In genomic region chr11:117118248-117118647, GRCm38 (mm10) we compare ENCODE assay signal across 8 mouse cellular contexts. TPM values are rescaled to one million over a fixed set of nuclear protein-coding genes. Genes with fewer than 3 reads are reported as not detected.
DNase-seq lines count a peak whose midpoint lies in the region; ATAC-seq lines count a peak whose summit lies in the region.

No protein-coding gene starts in this region.

- no peak overlapping the region for H3K4me2 ChIP-seq in forebrain, embryonic 11.5 days (ENCODE audit: low read depth, low read length, severe bottlenecking)
- no peak overlapping the region for H3K4me2 ChIP-seq in liver, embryonic 12.5 days
- H3K4me2 ChIP-seq in liver, embryonic 11.5 days = no peak overlapping the region
- peak overlapping the region; percentile 68 for H3K4me2 ChIP-seq in hindbrain, embryonic 13.5 days
- H3K4me2 ChIP-seq in neural tube, embryonic 12.5 days (replicated peaks) = peak overlapping the region; percentile 33

- WGBS in forebrain, embryonic 10.5 days = 77% methylated on average over 4 of the region's 4 CpGs
- WGBS in forebrain, embryonic 11.5 days = 71% methylated on average over 4 of the region's 4 CpGs
- WGBS in liver, embryonic 12.5 days (ENCODE audit: insufficient replicate concordance) = 72% methylated on average over 4 of the region's 4 CpGs
- WGBS in liver, embryonic 11.5 days = 75% methylated on average over 4 of the region's 4 CpGs
- WGBS in hindbrain, embryonic 13.5 days = 54% methylated on average over 4 of the region's 4 CpGs
- WGBS in neural tube, embryonic 12.5 days = 74% methylated on average over 4 of the region's 4 CpGs

- peaks cover 93% of the 10 kb centered on the region for H3K4me1 ChIP-seq in forebrain, embryonic 10.5 days
- H3K4me1 ChIP-seq in forebrain, embryonic 11.5 days (replicated peaks; ENCODE audit: control insufficient read depth, insufficient read depth, low read length) = peaks cover 14% of the 10 kb centered on the region; the same call in 1 of the 2 replicates
- peaks cover 71% of the 10 kb centered on the region for H3K4me1 ChIP-seq in liver, embryonic 12.5 days
- peaks cover 49% of the 10 kb centered on the region for H3K4me1 ChIP-seq in liver, embryonic 11.5 days (replicated peaks; ENCODE audit: control insufficient read depth, insufficient read depth, low read length)
- peaks cover 82% of the 10 kb centered on the region for H3K4me1 ChIP-seq in hindbrain, embryonic 13.5 days (replicated peaks)
- peaks cover 66% of the 10 kb centered on the region for H3K4me1 ChIP-seq in neural tube, embryonic 12.5 days

- no peak for ATAC-seq in forebrain, embryonic 11.5 days (replicated peaks; ENCODE audit: low FRiP score)
- no peak for ATAC-seq in liver, embryonic 12.5 days
- no peak for ATAC-seq in liver, embryonic 11.5 days (replicated peaks; ENCODE audit: low FRiP score)
- no peak for ATAC-seq in hindbrain, embryonic 13.5 days (ENCODE audit: low FRiP score)
- no peak for ATAC-seq in neural tube, embryonic 12.5 days (ENCODE audit: low FRiP score, low read depth)

- peaks cover 17% of the 10 kb centered on the region for H3K36me3 ChIP-seq in forebrain, embryonic 10.5 days (replicated peaks)
- H3K36me3 ChIP-seq in forebrain, embryonic 11.5 days (ENCODE audit: control insufficient read depth, insufficient read depth, low read length) = no peaks in the 10 kb centered on the region
- H3K36me3 ChIP-seq in liver, embryonic 12.5 days = peaks cover 43% of the 10 kb centered on the region
- peaks cover 2% of the 10 kb centered on the region; the same call in 1 of the 2 replicates for H3K36me3 ChIP-seq in liver, embryonic 11.5 days (ENCODE audit: control insufficient read depth, insufficient read depth, low read length)
- H3K36me3 ChIP-seq in hindbrain, embryonic 13.5 days = peaks cover 20% of the 10 kb centered on the region
- H3K36me3 ChIP-seq in neural tube, embryonic 12.5 days = peaks cover 18% of the 10 kb centered on the region

- peaks cover 3% of the 10 kb centered on the region; the same call in 1 of the 2 replicates for H3K9me3 ChIP-seq in forebrain, embryonic 10.5 days
- no peaks in the 10 kb centered on the region for H3K9me3 ChIP-seq in forebrain, embryonic 11.5 days (ENCODE audit: control insufficient read depth, low read length)
- no peaks in the 10 kb centered on the region; the same call in 1 of the 2 replicates for H3K9me3 ChIP-seq in liver, embryonic 12.5 days (replicated peaks)
- H3K9me3 ChIP-seq in liver, embryonic 11.5 days (ENCODE audit: control insufficient read depth, low read length) = no peaks in the 10 kb centered on the region
- H3K9me3 ChIP-seq in hindbrain, embryonic 13.5 days = no peaks in the 10 kb centered on the region
- H3K9me3 ChIP-seq in neural tube, embryonic 12.5 days = no peaks in the 10 kb centered on the region

- no peaks in the 10 kb centered on the region for H3K27me3 ChIP-seq in forebrain, embryonic 10.5 days (ENCODE audit: poor library complexity, severe bottlenecking)
- no peaks in the 10 kb centered on the region for H3K27me3 ChIP-seq in forebrain, embryonic 11.5 days (ENCODE audit: control insufficient read depth, insufficient read depth, low read length)
- no peaks in the 10 kb centered on the region for H3K27me3 ChIP-seq in liver, embryonic 12.5 days (replicated peaks)
- no peaks in the 10 kb centered on the region for H3K27me3 ChIP-seq in liver, embryonic 11.5 days (replicated peaks; ENCODE audit: control insufficient read depth, insufficient read depth, low read length)
- no peaks in the 10 kb centered on the region for H3K27me3 ChIP-seq in hindbrain, embryonic 13.5 days
- no peaks in the 10 kb centered on the region for H3K27me3 ChIP-seq in neural tube, embryonic 12.5 days (replicated peaks)

- peak overlapping the region; percentile 7; the same call in 1 of the 2 replicates for H3K4me3 ChIP-seq in forebrain, embryonic 10.5 days
- no peak overlapping the region for H3K4me3 ChIP-seq in forebrain, embryonic 11.5 days (ENCODE audit: low read depth, low read length)
- H3K4me3 ChIP-seq in liver, embryonic 12.5 days = no peak overlapping the region
- H3K4me3 ChIP-seq in liver, embryonic 11.5 days (ENCODE audit: low read depth, low read length) = no peak overlapping the region
- H3K4me3 ChIP-seq in hindbrain, embryonic 13.5 days = no peak overlapping the region
- no peak overlapping the region for H3K4me3 ChIP-seq in neural tube, embryonic 12.5 days

- no peak overlapping the region for H3K9ac ChIP-seq in forebrain, embryonic 11.5 days (ENCODE audit: low read length)
- H3K9ac ChIP-seq in liver, embryonic 12.5 days = no peak overlapping the region
- no peak overlapping the region for H3K9ac ChIP-seq in liver, embryonic 11.5 days (ENCODE audit: low read depth, low read length)
- peak overlapping the region; percentile 58 for H3K9ac ChIP-seq in hindbrain, embryonic 13.5 days
- H3K9ac ChIP-seq in neural tube, embryonic 12.5 days = no peak overlapping the region

- DNase-seq in forebrain, embryonic 10.5 days (ENCODE audit: extremely low spot score, low spot score) = no peak
- DNase-seq in forebrain, embryonic 11.5 days (ENCODE audit: low spot score) = no peak
- DNase-seq in liver, embryonic 11.5 days (ENCODE audit: low spot score) = no peak
- no peak for DNase-seq in gastrocnemius, postnatal 4 days (ENCODE audit: low spot score in 2 of 2)
- no peak for DNase-seq in frontal cortex, postnatal 25 days (ENCODE audit: low spot score in 2 of 2)

- H3K27ac ChIP-seq in forebrain, embryonic 10.5 days = peak overlapping the region; percentile 68; the same call in 1 of the 2 replicates
- H3K27ac ChIP-seq in forebrain, embryonic 11.5 days (ENCODE audit: low read depth, low read length) = no peak overlapping the region
- 0 out of 2 replicates have a peak overlapping the region, but pooled peaks have one; percentile 8 for H3K27ac ChIP-seq in liver, embryonic 12.5 days
- H3K27ac ChIP-seq in liver, embryonic 11.5 days (ENCODE audit: low read depth, low read length) = no peak overlapping the region
- H3K27ac ChIP-seq in hindbrain, embryonic 13.5 days = peak overlapping the region; percentile 69; the same call in 1 of the 2 replicates
- no peak overlapping the region for H3K27ac ChIP-seq in neural tube, embryonic 12.5 days

RNA-seq across cellular contexts. Expression of gene Sec14l1, which starts 3.3 kb away (rescaled TPM):
- 44.3 and 46.7 TPM in 2 replicates for polyA plus RNA-seq in forebrain, embryonic 10.5 days (2016; fragmentation: Nextera tagmentation; extraction: Ambion mirVana)
- polyA plus RNA-seq in forebrain, embryonic 11.5 days (2014; fragmentation: Nextera tagmentation; extraction: Ambion mirVana) = 36.8 and 40.6 TPM in 2 replicates
- 26.9 and 27.5 TPM in 2 replicates for polyA plus RNA-seq in liver, embryonic 12.5 days (2016; fragmentation: Nextera tagmentation; extraction: Ambion mirVana)
- polyA plus RNA-seq in liver, embryonic 11.5 days (2014; fragmentation: Nextera tagmentation; extraction: Ambion mirVana) = 20.9 and 22.8 TPM in 2 replicates
- 63.3 and 65.9 TPM in 2 replicates for polyA plus RNA-seq in hindbrain, embryonic 13.5 days (2015; fragmentation: Nextera tagmentation; extraction: Ambion mirVana)
- polyA plus RNA-seq in neural tube, embryonic 12.5 days (2016; fragmentation: Nextera tagmentation; extraction: Ambion mirVana) = 68.8 and 71.5 TPM in 2 replicates
- 100 to 1,000 TPM; 134 to 144 TPM for total RNA-seq in gastrocnemius, postnatal 4 days (2021)

Comparison
In these comparisons a context has a peak if more than half of its experiments do, and no peak if none do; other contexts are left out.
1. H3K27ac ChIP-seq: peak in forebrain, embryonic 10.5 days (single experiment), liver, embryonic 12.5 days (single experiment) and hindbrain, embryonic 13.5 days (single experiment); none in forebrain, embryonic 11.5 days (single experiment), liver, embryonic 11.5 days (single experiment) and neural tube, embryonic 12.5 days (single experiment).
2. H3K4me2 ChIP-seq: peak in hindbrain, embryonic 13.5 days (single experiment) and neural tube, embryonic 12.5 days (single experiment); none in forebrain, embryonic 11.5 days (single experiment), liver, embryonic 12.5 days (single experiment) and liver, embryonic 11.5 days (single experiment).